Mouse (Mus musculus): ENCODE measurements around the gene Fxyd1.

Fxyd1 gene

DNA sequence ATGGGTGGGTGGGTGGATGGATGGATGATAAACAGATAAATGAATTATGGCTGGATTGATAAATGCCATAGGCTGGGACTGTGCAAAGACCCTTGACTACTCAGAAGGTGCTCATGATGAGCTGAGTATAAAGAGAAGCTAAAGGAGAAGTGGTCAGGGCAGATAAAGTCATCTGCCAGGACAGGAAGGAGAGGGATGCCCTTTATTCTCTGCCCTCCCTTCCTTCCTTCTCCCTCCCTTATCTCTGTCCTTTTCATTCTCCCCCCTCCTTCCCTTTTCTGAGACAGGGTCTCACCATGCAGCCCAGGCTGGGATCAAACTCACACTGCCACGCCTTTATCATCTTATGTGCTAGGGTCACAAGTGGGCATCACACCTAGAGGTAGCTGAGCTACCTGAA lies 49.2 kb downstream of the Fxyd1 start:
- no peak for DNase-seq

DNA sequence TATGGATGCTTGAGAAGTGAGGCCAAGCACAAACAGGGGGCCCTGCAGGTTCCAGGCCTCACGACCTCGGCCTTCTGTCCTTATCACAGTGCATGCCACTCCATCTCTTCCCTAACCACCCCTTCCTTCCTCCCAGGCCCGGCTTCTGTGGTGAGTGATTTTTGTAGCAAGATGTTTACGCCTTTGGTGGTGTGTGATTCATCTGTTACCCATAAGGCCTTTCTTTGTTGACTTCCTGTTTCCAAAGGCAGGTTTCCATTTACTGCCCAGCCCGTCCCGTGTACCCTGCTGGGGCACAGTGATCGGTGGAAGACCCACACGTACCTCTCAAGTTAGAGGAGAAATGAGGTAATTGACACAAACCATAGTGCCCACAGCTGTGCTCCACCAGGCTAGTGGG lies 54.3 kb downstream of the Fxyd1 start:
- no peak for DNase-seq

Measured in right cerebral cortex, postnatal 4 days (tissue).